Mouse (Mus musculus): ENCODE data around the gene Otogl. TPM values are rescaled to one million over a fixed set of nuclear protein-coding genes. Genes with fewer than 3 reads are reported as not detected.

Otogl gene
- not detected in 2 replicates for polyA plus RNA-seq (2016; fragmentation: Nextera tagmentation; extraction: Ambion mirVana)

DNA sequence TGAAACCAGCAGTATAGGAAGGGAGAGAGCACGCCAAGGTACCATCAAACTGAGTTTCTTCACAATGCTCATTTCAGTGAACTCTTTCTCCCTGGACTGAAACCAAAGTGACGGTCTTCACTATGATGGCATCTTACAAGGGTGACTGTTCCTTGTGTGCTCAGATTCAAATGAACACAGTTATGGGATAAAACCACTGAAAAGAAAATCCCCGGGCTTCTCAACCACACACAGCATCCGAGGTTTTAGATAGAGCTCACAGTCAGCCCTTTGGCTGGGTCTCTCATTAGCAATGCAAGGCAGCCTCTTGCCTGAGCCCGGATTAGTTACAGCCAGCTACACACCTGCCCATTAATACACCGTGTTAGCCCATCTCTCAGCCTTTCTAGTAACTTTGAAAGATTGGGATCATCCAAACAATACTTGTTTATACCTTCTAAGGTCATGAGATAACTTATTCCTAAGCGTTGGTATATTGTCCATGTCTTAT, at the start of gene Otogl:
Otogl (minus strand) TSS at position 51 of the 490 bp plus-strand sequence.
- 60% methylated on average over 7 of the region's 7 CpGs for WGBS

GRCm38 (mm10) chr10:107956588-107956987, 44.7 kb upstream of the Otogl start:
- Histone ChIP-seq H3K36me3 (no peaks in the 10 kb centered on the region), H3K4me3 (no peak overlapping the region), H3K27ac (no peak overlapping the region), H3K4me1 (no peaks in the 10 kb centered on the region), H3K9me3 (replicated peaks) (no peaks in the 10 kb centered on the region), H3K27me3 (ENCODE audit: low read depth, poor library complexity, severe bottlenecking) (no peaks in the 10 kb centered on the region)
- 92% methylated on average over 5 of the region's 5 CpGs for WGBS
- no peak for DNase-seq (ENCODE audit: low spot score)

More for the DNA sequence above, at the start of gene Otogl:
- no peaks in the 10 kb centered on the region for H3K27me3 ChIP-seq (ENCODE audit: low read depth, poor library complexity, severe bottlenecking)
- H3K4me3 ChIP-seq: no peak within 1 kb of the TSS
- H3K9me3 ChIP-seq (replicated peaks): no peaks in the 10 kb centered on the region
- no peaks in the 10 kb centered on the region for H3K4me1 ChIP-seq
- no peaks in the 10 kb centered on the region for H3K36me3 ChIP-seq
- H3K27ac ChIP-seq: no peak within 1 kb of the TSS
- DNase-seq (ENCODE audit: low spot score): no peak

DNA sequence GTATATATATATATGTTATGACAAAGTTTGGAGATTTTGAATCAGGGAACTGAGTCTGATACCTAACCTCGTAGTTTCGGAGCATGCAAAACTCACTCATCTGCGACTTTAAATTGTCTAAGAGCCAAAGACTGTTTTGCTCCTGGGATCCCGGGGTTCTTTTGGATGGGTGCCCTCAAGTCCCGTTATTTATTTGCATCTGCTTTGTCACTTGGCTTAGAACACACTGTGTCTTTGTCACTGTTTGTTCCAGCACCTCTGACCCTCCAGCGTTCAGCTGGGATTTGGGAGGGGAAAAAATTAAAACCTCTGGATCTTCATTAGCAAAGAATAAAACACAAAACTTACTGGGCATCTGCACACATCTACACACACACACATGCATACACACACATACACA, 42.5 kb upstream of the Otogl start:
- H3K4me1 ChIP-seq: no peaks in the 10 kb centered on the region
- no peaks in the 10 kb centered on the region for H3K9me3 ChIP-seq (replicated peaks)
- no peaks in the 10 kb centered on the region for H3K36me3 ChIP-seq
- no peak overlapping the region for H3K4me3 ChIP-seq
- H3K27me3 ChIP-seq (ENCODE audit: low read depth, poor library complexity, severe bottlenecking): no peaks in the 10 kb centered on the region
- 92% methylated on average over 6 of the region's 6 CpGs for WGBS
- H3K27ac ChIP-seq: no peak overlapping the region
- DNase-seq (ENCODE audit: low spot score): no peak

DNA sequence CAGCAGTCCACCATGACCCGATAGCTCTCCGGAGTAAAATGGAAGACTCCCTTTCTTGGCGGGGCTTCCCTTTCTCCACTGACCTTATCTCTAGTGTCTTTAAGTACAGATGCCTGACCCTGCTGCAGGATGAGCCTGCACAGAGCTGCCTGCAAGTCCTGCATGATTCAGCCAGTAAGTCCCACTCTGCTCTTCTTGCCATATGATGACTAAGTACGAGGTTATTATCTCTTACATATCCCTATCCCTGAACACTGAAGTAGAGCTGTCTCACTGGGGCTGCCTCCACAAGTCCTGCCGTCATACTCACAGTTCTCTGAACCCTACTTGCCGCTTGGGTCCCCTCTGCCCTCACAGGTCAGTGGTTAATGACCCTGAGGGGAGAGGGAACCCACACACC, 39.7 kb upstream of the Otogl start:
- WGBS: 86% methylated on average over 6 of the region's 6 CpGs
- no peaks in the 10 kb centered on the region for H3K27me3 ChIP-seq (ENCODE audit: low read depth, poor library complexity, severe bottlenecking)
- H3K9me3 ChIP-seq (replicated peaks): no peaks in the 10 kb centered on the region
- no peak overlapping the region for H3K4me3 ChIP-seq
- H3K36me3 ChIP-seq: no peaks in the 10 kb centered on the region
- H3K4me1 ChIP-seq: no peaks in the 10 kb centered on the region
- H3K27ac ChIP-seq: no peak overlapping the region
- no peak for DNase-seq (ENCODE audit: low spot score)

DNA sequence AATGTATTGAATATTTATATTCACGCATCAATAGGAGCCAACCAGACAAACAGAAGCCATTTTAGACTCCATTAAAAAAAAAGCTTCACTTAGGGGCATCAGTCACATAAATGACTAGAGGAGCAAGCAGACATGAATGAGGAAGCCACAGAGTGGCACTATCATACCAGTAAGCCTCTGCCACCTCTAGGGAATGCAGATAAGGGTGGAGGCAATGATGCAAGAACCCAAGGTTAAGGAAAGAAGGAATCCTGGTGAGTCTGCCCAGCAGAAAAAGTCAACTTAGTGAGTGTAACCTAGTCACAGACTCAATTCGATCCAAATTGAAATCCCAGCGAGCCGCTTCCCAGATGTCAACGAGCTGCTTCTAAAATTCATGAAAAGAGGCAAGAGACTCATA, 38.0 kb upstream of the Otogl start:
- 93% methylated on average over 5 of the region's 5 CpGs for WGBS
- Histone ChIP-seq H3K4me3 (no peak overlapping the region), H3K36me3 (no peaks in the 10 kb centered on the region), H3K27me3 (ENCODE audit: low read depth, poor library complexity, severe bottlenecking) (no peaks in the 10 kb centered on the region), H3K4me1 (no peaks in the 10 kb centered on the region), H3K27ac (no peak overlapping the region), H3K9me3 (replicated peaks) (no peaks in the 10 kb centered on the region)
- no peak for DNase-seq (ENCODE audit: low spot score)

- Histone ChIP-seq H3K4me1 (no peaks in the 10 kb centered on the region), H3K4me3 (no peak overlapping the region), H3K27ac (no peak overlapping the region), H3K36me3 (no peaks in the 10 kb centered on the region), H3K27me3 (ENCODE audit: low read depth, poor library complexity, severe bottlenecking) (no peaks in the 10 kb centered on the region), H3K9me3 (replicated peaks) (no peaks in the 10 kb centered on the region)
- WGBS: 89% methylated on average over 8 of the region's 8 CpGs
- no peak for DNase-seq (ENCODE audit: low spot score)
These were observed 36.7 kb upstream of the Otogl start for GRCm38 (mm10) chr10:107948647-107949046.

- Histone ChIP-seq H3K36me3 (no peaks in the 10 kb centered on the region), H3K4me1 (no peaks in the 10 kb centered on the region), H3K4me3 (no peak overlapping the region), H3K27ac (no peak overlapping the region), H3K27me3 (ENCODE audit: low read depth, poor library complexity, severe bottlenecking) (no peaks in the 10 kb centered on the region), H3K9me3 (replicated peaks) (no peaks in the 10 kb centered on the region)
- WGBS: 97% methylated on average over 1 of the region's 1 CpGs
- no peak for DNase-seq (ENCODE audit: low spot score)
These were observed 36.1 kb upstream of the Otogl start for GRCm38 (mm10) chr10:107948038-107948437.

GRCm38 (mm10) chr10:107946348-107946747, 34.4 kb upstream of the Otogl start:
- H3K27ac ChIP-seq: no peak overlapping the region
- 21% methylated on average over 5 of the region's 5 CpGs for WGBS
- H3K36me3 ChIP-seq: no peaks in the 10 kb centered on the region
- H3K4me1 ChIP-seq: no peaks in the 10 kb centered on the region
- H3K4me3 ChIP-seq: no peak overlapping the region
- DNase-seq (ENCODE audit: low spot score): peak; percentile 36
- no peaks in the 10 kb centered on the region for H3K9me3 ChIP-seq (replicated peaks)
- H3K27me3 ChIP-seq (ENCODE audit: low read depth, poor library complexity, severe bottlenecking): no peaks in the 10 kb centered on the region

DNA sequence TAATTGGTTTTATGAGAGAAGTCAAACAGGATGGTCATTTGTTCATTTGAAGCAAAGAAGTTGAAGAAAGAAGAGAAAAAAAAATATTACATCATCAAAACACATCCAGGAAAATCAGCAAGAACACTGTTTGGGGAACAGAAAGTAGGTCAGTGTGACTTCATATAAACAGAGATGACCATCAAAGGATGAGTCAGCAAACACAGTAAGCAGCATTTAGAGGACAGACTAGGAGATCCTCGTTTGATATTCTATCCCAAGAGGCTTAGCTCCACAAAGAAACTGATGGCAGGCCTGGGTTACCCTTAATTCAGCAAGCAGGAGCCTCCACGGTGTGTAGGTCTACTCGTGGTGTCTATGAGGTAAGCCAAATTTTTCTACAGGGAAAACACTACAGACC, 31.9 kb upstream of the Otogl start:
- Histone ChIP-seq H3K27me3 (ENCODE audit: low read depth, poor library complexity, severe bottlenecking) (no peaks in the 10 kb centered on the region), H3K9me3 (replicated peaks) (no peaks in the 10 kb centered on the region), H3K27ac (no peak overlapping the region), H3K36me3 (no peaks in the 10 kb centered on the region), H3K4me1 (no peaks in the 10 kb centered on the region), H3K4me3 (no peak overlapping the region)
- no peak for DNase-seq (ENCODE audit: low spot score)
- 79% methylated on average over 3 of the region's 3 CpGs for WGBS

- Histone ChIP-seq H3K9me3 (replicated peaks) (no peaks in the 10 kb centered on the region), H3K27ac (no peak overlapping the region), H3K36me3 (no peaks in the 10 kb centered on the region), H3K4me3 (no peak overlapping the region), H3K27me3 (ENCODE audit: low read depth, poor library complexity, severe bottlenecking) (no peaks in the 10 kb centered on the region), H3K4me1 (no peaks in the 10 kb centered on the region)
- no peak for DNase-seq (ENCODE audit: low spot score)
- WGBS: 90% methylated on average over 4 of the region's 4 CpGs
These were observed 29.4 kb upstream of the Otogl start for GRCm38 (mm10) chr10:107941188-107941900.

- 88% methylated on average over 6 of the region's 6 CpGs for WGBS
- no peaks in the 10 kb centered on the region for H3K9me3 ChIP-seq (replicated peaks)
- no peak overlapping the region for H3K4me3 ChIP-seq
- H3K27ac ChIP-seq: no peak overlapping the region
- no peaks in the 10 kb centered on the region for H3K27me3 ChIP-seq (ENCODE audit: low read depth, poor library complexity, severe bottlenecking)
- no peaks in the 10 kb centered on the region for H3K36me3 ChIP-seq
- H3K4me1 ChIP-seq: no peaks in the 10 kb centered on the region
- DNase-seq (ENCODE audit: low spot score): no peak
These were observed 28.4 kb upstream of the Otogl start for GRCm38 (mm10) chr10:107940302-107940701.

DNA sequence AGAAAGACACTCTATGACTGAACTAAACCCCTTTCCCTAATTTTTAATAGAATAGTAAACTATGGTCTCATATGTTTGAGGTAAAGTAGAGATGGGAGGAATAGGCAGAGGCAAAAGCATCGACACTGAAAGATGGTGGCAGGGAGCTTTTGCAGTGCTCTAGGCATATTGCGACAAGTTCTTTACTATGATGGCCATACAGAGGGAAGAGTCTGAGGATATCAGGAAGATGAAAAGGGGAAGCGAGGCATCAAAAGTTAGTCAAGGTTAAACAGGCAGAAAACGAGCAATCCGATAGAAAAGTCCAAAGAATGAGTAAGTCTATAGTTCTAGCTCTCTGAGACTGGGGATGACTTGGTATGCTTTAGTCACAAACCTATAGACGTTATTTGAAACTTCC, 27.9 kb upstream of the Otogl start:
- H3K4me3 ChIP-seq: no peak overlapping the region
- 90% methylated on average over 6 of the region's 6 CpGs for WGBS
- no peaks in the 10 kb centered on the region for H3K36me3 ChIP-seq
- DNase-seq (ENCODE audit: low spot score): no peak
- H3K9me3 ChIP-seq (replicated peaks): no peaks in the 10 kb centered on the region
- no peak overlapping the region for H3K27ac ChIP-seq
- no peaks in the 10 kb centered on the region for H3K27me3 ChIP-seq (ENCODE audit: low read depth, poor library complexity, severe bottlenecking)
- H3K4me1 ChIP-seq: no peaks in the 10 kb centered on the region

- H3K27ac ChIP-seq: no peak overlapping the region
- H3K4me3 ChIP-seq: no peak overlapping the region
- 88% methylated on average over 3 of the region's 3 CpGs for WGBS
- no peaks in the 10 kb centered on the region for H3K4me1 ChIP-seq
- no peaks in the 10 kb centered on the region for H3K9me3 ChIP-seq (replicated peaks)
- DNase-seq (ENCODE audit: low spot score): no peak
- H3K36me3 ChIP-seq: no peaks in the 10 kb centered on the region
- H3K27me3 ChIP-seq (ENCODE audit: low read depth, poor library complexity, severe bottlenecking): no peaks in the 10 kb centered on the region
These were observed 22.1 kb upstream of the Otogl start for GRCm38 (mm10) chr10:107934055-107934454.

- no peaks in the 10 kb centered on the region for H3K36me3 ChIP-seq
- no peak for DNase-seq (ENCODE audit: low spot score)
- WGBS: 84% methylated on average over 1 of the region's 1 CpGs
- no peak overlapping the region for H3K27ac ChIP-seq
- H3K9me3 ChIP-seq (replicated peaks): no peaks in the 10 kb centered on the region
- H3K27me3 ChIP-seq (ENCODE audit: low read depth, poor library complexity, severe bottlenecking): no peaks in the 10 kb centered on the region
- H3K4me3 ChIP-seq: no peak overlapping the region
- H3K4me1 ChIP-seq: no peaks in the 10 kb centered on the region
These were observed 21.6 kb upstream of the Otogl start for GRCm38 (mm10) chr10:107933527-107933926.
